Mouse (Mus musculus) kidney, postnatal 0 days (tissue): ENCODE results near the gene Tns2. TPM values are rescaled to one million over a fixed set of nuclear protein-coding genes. Genes with fewer than 3 reads are reported as not detected.
"Not testable (repeated sequence)": the region's sequence is repeated elsewhere in the genome, so short reads cannot be mapped to it uniquely, and the experiment has no call there.

ENCODE experiments used
- ATAC-seq: fragments of 200-750 bp; cut with Nextera tagmentation; replicated peaks from 2 replicates; pipeline ENCODE4 v1.8.0; 2017; ENCODE audit warnings: low read depth, moderate number of reproducible peaks, moderate TSS enrichment, moderate library complexity; ENCODE audit not compliant: low FRiP score
- DNase-seq: peaks from one replicate; pipeline ENCODE4 v3.0.0-alpha.2; 2016; ENCODE audit warnings: low spot score
- H3K27ac ChIP-seq: fragments of 300-500 bp; sonication (generic); 2 replicates; pipeline ENCODE4 v1.5.1; 2014; ENCODE audit warnings: mild to moderate bottlenecking
- H3K27me3 ChIP-seq: fragments of 300-500 bp; sonication (generic); 2 replicates; pipeline ENCODE4 v1.6.1; 2014; ENCODE audit warnings: low read length, mixed read lengths; ENCODE audit not compliant: insufficient read depth
- H3K36me3 ChIP-seq: fragments of 300-500 bp; sonication (generic); 2 replicates; pipeline ENCODE4 v1.6.1; 2014; ENCODE audit warnings: low read length, mixed read lengths; ENCODE audit not compliant: insufficient read depth
- H3K4me1 ChIP-seq: fragments of 300-500 bp; sonication (generic); replicated peaks from 2 replicates; pipeline ENCODE4 v1.6.1; 2014; ENCODE audit warnings: antibody characterized with exemption, low read length, mixed read lengths; ENCODE audit not compliant: insufficient read depth
- H3K4me2 ChIP-seq: fragments of 300-500 bp; sonication (generic); 2 replicates; pipeline ENCODE4 v1.6.1; 2014; ENCODE audit warnings: mild to moderate bottlenecking, low read length, moderate library complexity, mixed read lengths
- H3K4me3 ChIP-seq: fragments of 300-500 bp; sonication (generic); replicated peaks from 2 replicates; pipeline ENCODE4 v1.5.1; 2014; ENCODE audit warnings: low read depth, low read length
- H3K9ac ChIP-seq: fragments of 300-500 bp; sonication (generic); 2 replicates; pipeline ENCODE4 v1.6.1; 2014; ENCODE audit warnings: low read depth, low read length
- H3K9me3 ChIP-seq: fragments of 300-500 bp; sonication (generic); replicated peaks from 2 replicates; pipeline ENCODE4 v1.6.1; 2016; ENCODE audit warnings: low read length, inconsistent platforms, mixed read lengths
- CTCF ChIP-seq: IDR thresholded peaks from 2 replicates; pipeline ENCODE4 v1.5.1; 2016; ENCODE audit warnings: antibody characterized with exemption, low read depth, mild to moderate bottlenecking, moderate library complexity
- WGBS: fragments of 180-500 bp; shearing (Covaris S2); extraction: QIAGEN DNeasy Blood & Tissue Kit; methylation state at CpG from one replicate; pipeline ENCODE4 v1.1.7; 2014; 5-methylcytosine and 5-hydroxymethylcytosine counted together
- polyA plus RNA-seq: library from polyadenylated mRNA; unstranded; fragments of >200 nt; fragmentation: Nextera tagmentation; extraction: Ambion mirVana; gene quantifications from 2 replicates; pipeline ENCODE4 v1.2.1, GENCODE M21; 2015

Gene Tns2
- polyA plus RNA-seq, 1 experiment from 2014 or later: 35.8 TPM

DNA sequence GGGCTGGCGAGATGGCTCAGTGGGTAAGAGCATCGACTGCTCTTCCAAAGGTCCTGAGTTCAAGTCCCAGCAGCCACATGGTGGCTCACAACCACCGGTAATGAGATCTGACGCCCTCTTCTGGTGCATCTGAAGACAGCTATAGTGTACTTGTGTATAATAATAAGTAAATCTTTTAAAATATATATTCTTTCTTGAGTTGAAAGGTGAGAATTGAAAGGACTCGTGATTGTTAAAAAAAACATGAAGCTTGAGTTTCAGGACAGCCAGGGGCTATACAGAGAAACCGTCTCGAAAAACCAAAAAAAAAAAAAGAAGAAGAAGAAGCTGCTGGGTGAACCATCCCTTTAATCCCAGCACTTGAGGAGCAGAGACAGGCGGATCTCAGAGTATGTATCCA lies 20.3 kb upstream of the Tns2 start:
- not testable (repeated sequence) for ATAC-seq, H3K4me3 ChIP-seq, H3K4me2 ChIP-seq, H3K27me3 ChIP-seq, H3K9me3 ChIP-seq, H3K9ac ChIP-seq, DNase-seq
- Histone ChIP-seq H3K4me1 (peaks cover 12% of the 10 kb centered on the region; the same call in 1 of the 2 replicates), H3K27ac (0 out of 2 replicates have a peak overlapping the region, but pooled peaks have one; percentile 8), H3K36me3 (peaks cover 14% of the 10 kb centered on the region)
- TF ChIP-seq CTCF: peak; percentile 24; the same call in 1 of the 2 replicates
- WGBS: 77% methylated on average over 8 of the region's 8 CpGs

DNA sequence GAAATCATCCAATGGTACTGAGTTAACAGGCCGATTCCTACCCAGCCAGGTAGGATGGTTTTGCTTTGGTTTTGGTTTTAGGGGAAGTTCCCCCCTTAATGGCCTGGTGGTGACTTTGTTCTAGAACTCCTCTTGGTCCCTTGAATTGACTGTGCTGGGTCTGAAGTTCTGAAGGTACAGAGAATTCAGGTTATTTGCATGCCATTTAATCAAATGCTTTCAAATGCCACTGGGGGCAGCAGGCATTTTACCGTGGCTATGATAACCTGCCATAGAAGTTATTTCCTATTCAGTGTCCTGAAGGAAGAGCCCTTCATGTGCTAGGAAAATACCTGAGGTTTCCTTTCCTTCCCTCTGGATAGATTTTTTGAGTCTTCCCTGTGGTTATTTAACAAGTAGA lies 19.8 kb upstream of the Tns2 start:
- Histone ChIP-seq H3K4me1 (peaks cover 8% of the 10 kb centered on the region; the same call in 1 of the 2 replicates), H3K36me3 (peaks cover 17% of the 10 kb centered on the region), H3K27ac (0 out of 2 replicates have a peak overlapping the region, but pooled peaks have one; percentile 8), H3K9me3 (no peaks in the 10 kb centered on the region), H3K4me2 (no peak overlapping the region), H3K9ac (no peak overlapping the region), H3K4me3 (no peak overlapping the region), H3K27me3 (no peaks in the 10 kb centered on the region)
- DNase-seq (no peak), ATAC-seq (no peak)
- peak; percentile 38; the same call in 1 of the 2 replicates for TF ChIP-seq CTCF
- 53% methylated on average over 2 of the region's 2 CpGs for WGBS

- H3K4me1 ChIP-seq: no peaks in the 10 kb centered on the region
- H3K9me3 ChIP-seq: no peaks in the 10 kb centered on the region
- H3K9ac ChIP-seq: no peak overlapping the region
- TF ChIP-seq CTCF: no peak
- ATAC-seq (0 out of 2 replicates have a peak, but pooled peaks have one; percentile 58), DNase-seq (no peak)
- no peak overlapping the region for H3K27ac ChIP-seq
- 86% methylated on average over 4 of the region's 4 CpGs for WGBS
- no peak overlapping the region for H3K4me2 ChIP-seq
- peaks cover 31% of the 10 kb centered on the region for H3K36me3 ChIP-seq
- H3K27me3 ChIP-seq: no peaks in the 10 kb centered on the region
- H3K4me3 ChIP-seq: no peak overlapping the region
Measured at GRCm38 (mm10) chr15:102082148-102082547, 18.1 kb upstream of the Tns2 start.

DNA sequence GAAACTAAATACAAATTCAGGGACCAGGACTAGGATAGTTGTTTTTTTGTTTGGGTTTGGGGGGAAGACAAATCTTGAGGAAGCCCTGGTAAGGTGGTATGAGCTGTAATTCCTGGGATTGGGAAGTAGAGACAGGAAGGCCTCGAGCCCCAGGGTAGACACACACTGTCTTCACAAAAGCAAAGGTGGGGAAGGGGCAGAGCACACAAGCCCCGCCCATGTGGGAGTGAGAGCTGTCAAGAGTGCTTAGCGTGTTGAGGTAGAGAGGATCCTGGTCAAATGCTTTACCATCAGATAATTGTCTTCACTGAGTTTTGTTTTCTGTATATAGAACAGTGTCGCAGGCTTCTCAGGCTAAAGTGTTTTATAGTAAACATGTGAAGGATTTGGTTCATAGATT lies 17.2 kb upstream of the Tns2 start:
- Histone ChIP-seq H3K9me3 (no peaks in the 10 kb centered on the region), H3K4me1 (no peaks in the 10 kb centered on the region), H3K27ac (no peak overlapping the region), H3K4me2 (no peak overlapping the region), H3K4me3 (no peak overlapping the region), H3K36me3 (peaks cover 40% of the 10 kb centered on the region), H3K27me3 (no peaks in the 10 kb centered on the region), H3K9ac (no peak overlapping the region)
- no peak for TF ChIP-seq CTCF
- 66% methylated on average over 4 of the region's 4 CpGs for WGBS
- no peak for DNase-seq
- no peak for ATAC-seq

- no peak overlapping the region for H3K4me2 ChIP-seq
- ATAC-seq: no peak
Measured at GRCm38 (mm10) chr15:102089914-102090585, 10.2 kb upstream of the Tns2 start.

DNA sequence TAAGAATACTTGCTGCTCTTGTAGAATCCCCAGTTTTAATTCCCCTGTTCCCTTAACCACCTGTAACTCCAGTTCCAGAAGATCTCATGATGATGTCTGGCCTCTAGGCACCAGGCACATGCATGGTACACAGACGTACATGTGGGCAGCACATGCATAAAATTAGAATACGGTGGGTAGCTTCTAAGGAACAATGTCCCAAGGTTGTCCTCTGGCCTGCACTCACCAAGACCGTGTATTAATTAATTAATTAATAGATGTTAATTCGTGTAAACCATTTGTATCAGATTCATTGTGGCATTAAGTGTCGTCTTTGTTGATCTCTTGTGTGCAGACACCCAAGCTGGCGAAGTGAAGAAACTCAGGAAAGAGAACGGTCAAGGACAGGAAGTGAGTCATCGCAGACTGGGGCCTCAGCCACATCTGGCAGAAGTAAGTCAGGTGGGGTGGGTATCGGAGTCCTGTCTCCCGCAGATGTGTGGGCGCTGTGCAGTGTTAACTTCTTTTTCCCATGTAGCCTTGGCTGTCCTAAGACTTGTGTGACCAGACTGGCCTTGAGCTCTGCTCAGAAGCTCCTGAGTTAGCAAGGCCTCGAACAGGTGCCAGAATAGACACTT lies 9.0 kb upstream of the Tns2 start:
- Histone ChIP-seq H3K9ac (no peak overlapping the region), H3K4me2 (no peak overlapping the region), H3K27me3 (no peaks in the 10 kb centered on the region), H3K9me3 (no peaks in the 10 kb centered on the region), H3K4me3 (no peak overlapping the region), H3K4me1 (no peaks in the 10 kb centered on the region), H3K36me3 (peaks cover 88% of the 10 kb centered on the region), H3K27ac (no peak overlapping the region)
- DNase-seq (no peak), ATAC-seq (no peak)
- no peak for TF ChIP-seq CTCF
- WGBS: 74% methylated on average over 12 of the region's 12 CpGs

More at GRCm38 (mm10) chr15:102089914-102090585, 10.2 kb upstream of the Tns2 start:
- Histone ChIP-seq H3K4me1 (no peaks in the 10 kb centered on the region), H3K4me3 (no peak overlapping the region), H3K9me3 (no peaks in the 10 kb centered on the region), H3K27me3 (no peaks in the 10 kb centered on the region), H3K27ac (no peak overlapping the region), H3K9ac (no peak overlapping the region), H3K36me3 (peaks cover 90% of the 10 kb centered on the region)
- 61% methylated on average over 12 of the region's 12 CpGs for WGBS
- no peak for TF ChIP-seq CTCF
- DNase-seq: no peak
